Mouse (Mus musculus) hindlimb bud, embryonic 11.5 days (tissue): ENCODE measurements around the gene Adprhl1.

ENCODE experiments used
- DNase-seq: peaks from one replicate; pipeline ENCODE4 v3.0.0-alpha.2; 2012; ENCODE audit warnings: low read depth, low spot score; ENCODE audit errors: extremely low spot score

The Adprhl1 gene

GRCm38 (mm10) chr8:13230471-13230870 lies 23.5 kb downstream of the Adprhl1 start:
- DNase-seq, result no peak

DNA sequence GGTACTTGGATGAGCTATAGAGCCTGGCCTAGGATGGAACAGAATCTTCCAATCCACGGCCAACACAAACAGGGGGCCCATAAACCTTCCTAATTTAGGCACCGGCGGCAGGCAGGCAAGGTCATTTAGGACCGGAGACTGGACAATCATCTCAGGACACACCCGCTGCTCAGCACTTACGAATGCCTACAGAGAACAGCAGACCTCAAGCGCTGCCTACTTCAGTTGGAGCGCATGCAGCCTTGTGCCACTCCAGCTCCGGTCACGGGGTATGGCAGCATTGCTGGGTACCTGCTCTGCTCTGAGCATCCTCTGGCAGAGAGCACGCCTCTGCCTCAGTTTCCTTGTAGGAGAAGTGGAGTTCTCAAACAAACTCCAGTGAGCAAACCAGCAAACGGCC lies 24.2 kb downstream of the Adprhl1 start:
- DNase-seq, result no peak

GRCm38 (mm10) chr8:13228923-13229610 lies 24.9 kb downstream of the Adprhl1 start:
- no peak for DNase-seq

DNA sequence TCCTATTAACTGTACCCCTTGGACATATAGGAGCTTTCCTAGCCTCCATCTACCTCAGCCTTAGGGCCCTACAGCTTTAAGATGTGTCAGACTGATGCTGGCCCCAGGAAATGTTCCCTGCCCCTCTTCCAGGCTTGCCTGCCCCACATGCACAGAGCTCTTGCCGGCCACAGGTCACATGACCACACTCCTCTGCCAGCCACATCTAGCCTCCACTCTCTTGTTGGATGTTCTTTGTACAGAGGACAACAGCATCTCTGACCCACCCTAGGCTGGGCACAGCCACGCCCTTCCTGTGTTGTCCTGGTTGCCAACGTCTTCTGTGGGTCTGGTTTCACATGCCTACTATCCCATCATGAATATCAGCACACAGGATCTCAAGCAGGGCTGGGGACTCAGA lies 26.8 kb downstream of the Adprhl1 start:
- DNase-seq, result no peak

- DNase-seq, result no peak
Observed at GRCm38 (mm10) chr8:13226288-13226687, 27.7 kb downstream of the Adprhl1 start.

GRCm38 (mm10) chr8:13224426-13224825 lies 29.5 kb downstream of the Adprhl1 start:
- DNase-seq, result no peak

DNA sequence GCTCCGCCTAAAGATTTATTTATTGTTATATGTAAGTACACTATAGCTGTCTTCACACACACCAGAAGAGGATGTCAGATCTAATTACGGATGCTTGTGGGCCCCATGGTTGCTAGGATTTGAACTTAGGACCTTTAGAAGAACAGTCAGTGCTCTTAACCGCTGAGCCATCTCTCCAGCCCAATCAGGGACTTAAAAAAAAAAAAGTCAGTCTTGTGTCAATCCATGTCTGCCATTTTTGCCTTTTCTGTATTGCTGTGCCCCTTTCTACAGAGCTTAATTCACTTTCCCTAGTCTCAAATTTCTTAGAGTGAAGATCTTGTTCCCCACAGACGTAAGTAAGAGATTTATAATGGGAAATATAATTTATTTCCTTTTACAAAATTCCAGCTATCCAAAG lies 35.5 kb downstream of the Adprhl1 start:
- DNase-seq, result no peak

GRCm38 (mm10) chr8:13217986-13218385 lies 36.0 kb downstream of the Adprhl1 start:
- DNase-seq, result no peak

- no peak for DNase-seq
Observed at GRCm38 (mm10) chr8:13217093-13217492, 36.9 kb downstream of the Adprhl1 start.

DNA sequence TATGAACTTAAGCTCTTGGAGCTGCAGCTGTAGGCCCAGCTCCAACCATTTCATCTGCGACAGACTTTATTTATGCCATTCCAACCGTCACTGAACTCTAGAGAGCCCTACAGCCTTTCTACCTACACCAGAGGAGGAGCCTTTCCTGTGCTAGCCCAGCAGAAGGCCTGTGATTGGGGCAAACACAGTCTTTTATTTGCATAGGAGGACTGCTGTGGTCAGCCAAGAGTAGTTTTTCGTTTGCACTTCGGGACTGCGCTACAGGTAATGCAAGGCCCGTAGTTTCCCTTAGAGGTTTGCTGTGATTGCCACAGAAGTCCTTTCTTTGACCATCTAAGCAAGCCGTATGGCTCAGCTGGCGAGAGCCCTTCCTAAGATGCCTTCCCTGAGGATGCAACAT lies 37.6 kb downstream of the Adprhl1 start:
- no peak for DNase-seq

- DNase-seq, result peak; percentile 41
Observed at GRCm38 (mm10) chr8:13213479-13214268, 40.3 kb downstream of the Adprhl1 start.

DNA sequence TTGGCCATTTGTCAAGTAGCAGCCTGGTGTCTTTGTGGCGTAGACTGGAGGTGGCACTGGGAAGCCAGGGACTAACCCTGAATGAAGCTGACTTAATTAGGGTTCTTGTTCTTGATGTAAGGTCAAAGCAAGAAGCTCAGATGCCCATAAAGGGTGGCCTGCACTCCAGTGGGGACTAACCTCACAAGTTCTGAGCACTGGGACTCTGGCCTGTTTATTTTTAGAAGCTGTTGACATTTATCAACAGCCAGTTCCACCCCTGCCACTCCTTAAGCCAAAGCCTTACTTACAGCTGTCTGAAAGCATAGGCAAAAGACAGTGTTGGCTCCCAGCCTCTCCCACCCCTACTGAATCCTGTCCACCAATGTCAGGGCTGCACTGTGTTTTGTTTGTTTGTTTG lies 44.2 kb downstream of the Adprhl1 start:
- DNase-seq, result no peak

DNA sequence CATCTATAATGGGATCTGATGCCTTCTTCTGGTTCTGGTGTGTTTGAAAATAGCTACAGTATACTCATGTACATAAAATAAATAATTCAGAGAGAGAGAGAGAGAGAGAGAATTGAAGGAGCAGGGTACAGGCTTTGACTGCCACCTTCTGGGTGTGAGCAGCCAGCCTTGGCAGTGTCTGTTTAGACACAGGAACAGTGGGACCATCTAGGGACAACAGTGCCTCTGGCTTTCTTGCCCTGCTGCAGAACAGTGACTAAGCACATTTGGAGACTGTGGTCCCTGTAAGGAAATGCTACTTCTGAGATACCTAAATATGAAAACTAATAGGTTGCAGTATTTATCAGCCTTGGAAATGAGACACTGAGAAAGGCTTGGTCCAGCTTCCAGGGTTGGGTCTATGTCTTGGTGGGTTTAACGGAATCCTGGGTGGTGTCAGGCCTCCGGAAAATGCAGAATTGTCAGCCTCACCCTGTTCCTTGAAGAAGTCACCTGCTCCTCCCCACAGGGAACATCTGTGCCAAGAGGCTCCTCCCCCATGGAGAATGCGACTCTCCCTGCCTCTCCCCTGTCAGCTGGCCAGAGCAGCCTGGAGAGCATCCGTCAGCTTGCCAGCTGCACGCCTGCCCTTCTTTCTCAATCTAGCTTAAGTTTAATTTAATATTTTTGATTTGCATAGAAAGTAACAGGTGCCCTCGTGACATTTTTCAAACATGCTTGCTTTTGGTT lies 45.2 kb downstream of the Adprhl1 start:
- no peak for DNase-seq

DNA sequence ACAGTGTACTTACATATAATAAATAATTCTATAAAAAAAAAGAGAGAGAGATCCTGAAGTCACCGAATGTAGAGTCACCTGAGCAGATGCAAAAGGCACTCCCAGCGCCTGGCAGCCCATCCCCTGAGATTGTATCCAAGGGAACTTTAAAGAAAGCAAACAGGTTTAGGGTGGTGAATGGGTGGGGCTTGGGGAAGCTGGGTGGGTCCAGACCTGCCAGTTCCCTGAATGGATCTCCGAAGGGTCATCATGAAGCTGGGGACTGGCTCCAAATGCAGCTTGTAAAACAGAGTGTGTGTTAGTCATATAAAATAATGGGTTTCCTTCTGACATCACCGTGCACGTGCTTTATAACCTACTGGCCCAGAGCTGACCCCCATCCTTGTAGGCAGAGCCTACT lies 47.7 kb downstream of the Adprhl1 start:
- DNase-seq, result no peak

DNA sequence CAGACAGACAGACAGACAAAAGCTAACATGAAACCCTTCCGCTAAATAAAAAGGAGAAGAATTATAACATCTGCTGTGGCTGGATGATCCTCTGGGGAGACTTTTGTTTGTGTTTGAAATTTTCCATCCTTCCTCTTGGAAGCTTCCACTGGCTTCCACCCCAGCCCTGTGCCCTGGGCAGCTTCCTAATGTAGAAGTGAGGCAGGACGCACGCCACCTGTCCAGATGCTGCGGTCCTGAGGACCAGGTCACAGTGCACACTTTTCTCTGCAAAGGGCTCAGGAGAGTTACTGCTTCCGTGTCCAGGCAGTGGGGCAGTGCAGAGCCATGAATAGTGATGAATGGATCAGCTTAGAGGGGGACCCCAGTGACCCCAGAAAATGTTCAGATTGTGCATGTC lies 48.7 kb downstream of the Adprhl1 start:
- DNase-seq, result no peak

DNA sequence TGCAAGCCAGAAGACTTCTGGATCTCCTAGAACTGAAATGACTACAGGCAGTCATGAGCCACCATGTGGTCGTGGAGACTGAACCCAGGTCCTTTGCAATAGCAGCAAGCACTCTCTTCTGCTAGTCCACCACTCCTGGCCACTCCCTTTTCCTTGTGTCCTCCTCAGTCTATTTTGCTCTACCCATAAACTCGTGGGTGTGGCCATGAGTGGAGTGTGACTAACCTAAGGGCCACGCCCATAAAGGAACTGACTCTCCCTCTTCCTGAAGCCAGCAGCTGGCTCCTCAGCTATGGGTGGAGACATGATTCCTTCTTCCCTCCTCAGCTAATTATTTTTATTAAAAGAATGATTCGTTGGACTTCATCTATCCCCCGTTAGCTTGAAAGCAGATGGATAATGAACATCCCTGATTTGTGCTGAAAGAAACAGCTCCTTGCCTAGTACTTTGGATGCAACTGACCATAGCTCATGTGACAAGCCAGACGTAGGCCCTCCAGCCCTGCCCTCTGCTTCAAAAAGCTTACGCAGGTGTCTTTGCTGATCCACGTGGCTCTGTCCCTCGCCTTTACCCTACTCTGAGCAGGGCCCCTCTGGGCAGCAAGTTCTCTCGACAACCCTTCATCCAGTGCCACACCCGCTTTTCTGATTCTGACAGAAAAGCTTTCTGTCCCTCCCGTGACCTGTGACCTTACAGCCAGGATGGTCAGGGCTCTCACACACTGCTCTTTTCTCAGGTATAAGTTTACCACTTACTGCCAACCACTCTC lies 49.4 kb downstream of the Adprhl1 start:
- no peak for DNase-seq

GRCm38 (mm10) chr8:13203472-13203871 lies 50.5 kb downstream of the Adprhl1 start:
- DNase-seq, result no peak

- DNase-seq, result no peak
Observed at GRCm38 (mm10) chr8:13202806-13203205, 51.2 kb downstream of the Adprhl1 start.

GRCm38 (mm10) chr8:13202041-13202440 lies 51.9 kb downstream of the Adprhl1 start:
- DNase-seq, result no peak

DNA sequence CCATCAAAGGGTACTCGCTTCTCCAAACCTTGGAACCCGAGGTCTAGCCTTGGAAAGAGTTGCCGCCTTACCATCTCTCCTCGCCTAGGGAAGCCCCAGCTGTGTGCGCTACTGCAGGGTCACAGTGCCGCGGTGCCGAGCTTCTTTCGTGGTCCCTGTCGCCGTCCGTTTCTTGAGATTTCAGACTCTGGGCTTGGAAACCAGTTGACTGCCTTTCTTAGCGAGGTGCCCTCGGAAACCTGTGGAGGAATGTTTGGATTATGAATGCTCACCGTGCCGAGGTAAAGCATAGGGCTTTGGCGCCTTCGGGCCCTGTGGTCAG lies 53.0 kb downstream of the Adprhl1 start:
- no peak for DNase-seq

GRCm38 (mm10) chr8:13200301-13201012 lies 53.5 kb downstream of the Adprhl1 start, which contains the start of gene Grtp1:
Gene Grtp1 (minus strand): TSS chr8:13200620.
- no peak for DNase-seq
